Mouse (Mus musculus): ENCODE results near the gene Cnih2. TPM values are rescaled to one million over a fixed set of nuclear protein-coding genes. Genes with fewer than 3 reads are reported as not detected.

Cnih2 gene
- total and polyA plus RNA-seq, 2 experiments from 2014 or later: 397 to 573 TPM

DNA sequence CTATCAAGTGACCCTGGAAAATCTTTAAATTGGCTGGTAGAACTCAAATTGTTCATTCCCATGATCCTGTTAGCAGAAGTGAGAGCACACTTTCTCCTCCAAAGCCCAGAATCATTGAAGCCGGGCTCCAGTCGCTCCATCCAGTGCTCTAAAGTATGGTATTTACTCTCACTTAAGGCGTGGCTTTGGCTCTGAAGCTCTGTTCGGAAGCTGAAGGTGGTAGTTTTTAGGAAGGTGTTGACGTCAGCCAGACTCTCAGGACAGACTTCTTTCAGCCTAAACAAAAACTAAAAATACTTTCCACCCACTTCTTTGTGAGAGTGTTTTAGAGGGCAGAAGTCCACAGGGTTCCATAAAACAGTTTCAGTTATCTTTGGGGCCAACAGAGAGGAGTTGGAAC lies 24.8 kb downstream of the Cnih2 start:
- no peak for ATAC-seq
- no peak overlapping the region for H3K4me3 ChIP-seq (ENCODE audit: low read length)
- H3K4me2 ChIP-seq (ENCODE audit: low read depth, low read length): no peak overlapping the region
- WGBS: 45% methylated on average over 5 of the region's 5 CpGs
- no peak overlapping the region for H3K9ac ChIP-seq (replicated peaks; ENCODE audit: low read length)
- TF ChIP-seq CTCF (IDR thresholded peaks at IDR 0.05; ENCODE audit: low read depth): no peak
- peaks cover 3% of the 10 kb centered on the region; the same call in 1 of the 2 replicates for H3K4me1 ChIP-seq (ENCODE audit: insufficient read depth, low read length)
- H3K27me3 ChIP-seq (ENCODE audit: insufficient read depth, low read length): no peaks in the 10 kb centered on the region
- H3K9me3 ChIP-seq (ENCODE audit: low read length): no peaks in the 10 kb centered on the region
- no peaks in the 10 kb centered on the region for H3K36me3 ChIP-seq (ENCODE audit: insufficient read depth, low read length)
- no peak overlapping the region for H3K27ac ChIP-seq
- DNase-seq (ENCODE audit: low spot score): no peak

GRCm38 (mm10) chr19:5073028-5073427 lies 25.3 kb downstream of the Cnih2 start:
- H3K4me2 ChIP-seq (ENCODE audit: low read depth, low read length): peak overlapping the region; percentile 80
- no peaks in the 10 kb centered on the region for H3K9me3 ChIP-seq (ENCODE audit: low read length)
- H3K36me3 ChIP-seq (ENCODE audit: insufficient read depth, low read length): no peaks in the 10 kb centered on the region
- peaks cover 7% of the 10 kb centered on the region; the same call in 1 of the 2 replicates for H3K4me1 ChIP-seq (ENCODE audit: insufficient read depth, low read length)
- no peaks in the 10 kb centered on the region for H3K27me3 ChIP-seq (ENCODE audit: insufficient read depth, low read length)
- peak; percentile 68 for TF ChIP-seq CTCF (IDR thresholded peaks at IDR 0.05; ENCODE audit: low read depth)
- ATAC-seq (no peak), DNase-seq (ENCODE audit: low spot score) (peak; percentile 81)
- H3K27ac ChIP-seq: no peak overlapping the region
- 0 out of 2 replicates have a peak overlapping the region, but pooled peaks have one; percentile 9 for H3K4me3 ChIP-seq (ENCODE audit: low read length)
- WGBS: 2% methylated on average over 15 of the region's 15 CpGs
- H3K9ac ChIP-seq (replicated peaks; ENCODE audit: low read length): no peak overlapping the region

- Histone ChIP-seq H3K27me3 (ENCODE audit: insufficient read depth, low read length) (no peaks in the 10 kb centered on the region), H3K9me3 (ENCODE audit: low read length) (no peaks in the 10 kb centered on the region), H3K36me3 (ENCODE audit: insufficient read depth, low read length) (no peaks in the 10 kb centered on the region), H3K27ac (no peak overlapping the region), H3K4me1 (ENCODE audit: insufficient read depth, low read length) (peaks cover 9% of the 10 kb centered on the region; the same call in 1 of the 2 replicates), H3K4me3 (ENCODE audit: low read length) (peak overlapping the region; percentile 41), H3K9ac (replicated peaks; ENCODE audit: low read length) (peak overlapping the region; percentile 40), H3K4me2 (ENCODE audit: low read depth, low read length) (peak overlapping the region; percentile 80)
- TF ChIP-seq CTCF (IDR thresholded peaks at IDR 0.05; ENCODE audit: low read depth): no peak
- peak; percentile 34 for DNase-seq (ENCODE audit: low spot score)
- peak; percentile 11; the same call in 1 of the 2 replicates for ATAC-seq
- WGBS: 3% methylated on average over 20 of the region's 20 CpGs
These were observed 25.8 kb downstream of the Cnih2 start for GRCm38 (mm10) chr19:5072389-5073019.

DNA sequence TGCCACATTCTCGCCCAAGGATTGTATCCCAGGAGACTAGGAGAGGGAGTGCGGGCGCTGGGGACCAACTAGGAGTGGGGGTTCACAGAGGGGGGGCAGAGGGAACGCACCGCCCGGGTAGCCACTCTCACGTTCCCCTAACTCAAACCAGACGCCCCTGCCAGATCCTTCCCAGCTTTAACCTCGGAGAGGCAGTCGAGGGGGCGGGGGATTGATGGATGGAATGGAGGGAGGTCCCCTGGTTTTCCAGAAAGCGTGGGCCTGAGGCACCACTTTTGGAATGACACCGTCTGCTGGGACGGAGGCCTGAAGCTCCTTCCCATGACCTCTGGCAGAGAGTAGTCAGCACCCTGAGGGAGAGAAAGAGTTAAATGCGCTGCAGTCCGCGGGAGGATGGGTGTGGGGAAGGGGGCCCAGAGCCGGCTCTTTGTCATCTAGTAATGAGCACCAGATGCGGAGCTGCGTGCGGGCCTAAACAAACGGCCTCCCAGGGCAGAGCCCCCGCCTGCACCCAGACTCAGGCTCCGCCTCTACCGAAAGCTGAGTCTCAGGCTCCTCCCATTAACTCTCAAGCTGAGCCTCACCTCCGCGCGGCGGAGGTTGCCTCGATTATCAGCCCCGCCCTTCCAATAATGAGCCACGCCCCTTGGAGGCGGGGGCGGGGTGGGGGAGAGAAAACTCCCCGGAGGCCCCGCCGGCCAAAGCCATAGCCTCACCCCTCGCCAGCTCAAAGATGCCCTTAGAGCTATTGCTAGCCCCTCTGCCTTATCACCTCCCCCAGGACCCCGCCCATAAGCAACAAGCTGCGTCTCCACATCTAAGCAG lies 26.6 kb downstream of the Cnih2 start:
- H3K27me3 ChIP-seq (ENCODE audit: insufficient read depth, low read length): no peaks in the 10 kb centered on the region
- H3K9ac ChIP-seq (replicated peaks; ENCODE audit: low read length): peak overlapping the region; percentile 40
- H3K27ac ChIP-seq: 0 out of 2 replicates have a peak overlapping the region, but pooled peaks have one; percentile 4
- peak overlapping the region; percentile 80 for H3K4me2 ChIP-seq (ENCODE audit: low read depth, low read length)
- peaks cover 9% of the 10 kb centered on the region; the same call in 1 of the 2 replicates for H3K4me1 ChIP-seq (ENCODE audit: insufficient read depth, low read length)
- TF ChIP-seq CTCF (IDR thresholded peaks at IDR 0.05; ENCODE audit: low read depth): no peak
- H3K4me3 ChIP-seq (ENCODE audit: low read length): peak overlapping the region; percentile 41
- ATAC-seq (peak; percentile 64), DNase-seq (ENCODE audit: low spot score) (peak; percentile 79)
- no peaks in the 10 kb centered on the region for H3K9me3 ChIP-seq (ENCODE audit: low read length)
- WGBS: under 1% methylated on average over 40 of the region's 40 CpGs
- no peaks in the 10 kb centered on the region for H3K36me3 ChIP-seq (ENCODE audit: insufficient read depth, low read length)

DNA sequence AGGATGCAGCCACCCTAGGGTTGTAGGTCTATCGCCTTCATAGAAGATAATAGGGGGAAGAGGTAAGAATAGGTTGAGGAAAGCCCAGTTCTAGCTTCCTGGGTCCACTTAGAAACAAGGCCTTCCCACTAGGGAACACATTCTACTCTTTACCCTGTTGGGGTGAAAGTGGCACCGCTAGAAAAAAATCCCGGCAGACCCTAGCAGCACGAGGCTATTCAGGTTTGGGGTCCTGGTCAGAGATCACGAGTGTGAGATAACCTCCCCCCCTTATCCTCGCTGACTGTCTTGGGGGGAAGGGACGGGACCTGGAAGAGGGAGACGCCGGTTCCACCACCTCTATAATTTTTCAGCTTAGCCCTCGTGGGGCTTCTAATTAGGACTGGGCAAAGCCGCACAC lies 27.2 kb downstream of the Cnih2 start:
- Histone ChIP-seq H3K4me1 (ENCODE audit: insufficient read depth, low read length) (peaks cover 9% of the 10 kb centered on the region; the same call in 1 of the 2 replicates), H3K9me3 (ENCODE audit: low read length) (no peaks in the 10 kb centered on the region), H3K4me3 (ENCODE audit: low read length) (peak overlapping the region; percentile 41), H3K9ac (replicated peaks; ENCODE audit: low read length) (peak overlapping the region; percentile 40; the same call in 1 of the 2 replicates), H3K27ac (no peak overlapping the region), H3K36me3 (ENCODE audit: insufficient read depth, low read length) (no peaks in the 10 kb centered on the region), H3K4me2 (ENCODE audit: low read depth, low read length) (peak overlapping the region; percentile 80), H3K27me3 (ENCODE audit: insufficient read depth, low read length) (no peaks in the 10 kb centered on the region)
- no peak for TF ChIP-seq CTCF (IDR thresholded peaks at IDR 0.05; ENCODE audit: low read depth)
- WGBS: 15% methylated on average over 11 of the region's 11 CpGs
- ATAC-seq: no peak
- DNase-seq (ENCODE audit: low spot score): no peak

DNA sequence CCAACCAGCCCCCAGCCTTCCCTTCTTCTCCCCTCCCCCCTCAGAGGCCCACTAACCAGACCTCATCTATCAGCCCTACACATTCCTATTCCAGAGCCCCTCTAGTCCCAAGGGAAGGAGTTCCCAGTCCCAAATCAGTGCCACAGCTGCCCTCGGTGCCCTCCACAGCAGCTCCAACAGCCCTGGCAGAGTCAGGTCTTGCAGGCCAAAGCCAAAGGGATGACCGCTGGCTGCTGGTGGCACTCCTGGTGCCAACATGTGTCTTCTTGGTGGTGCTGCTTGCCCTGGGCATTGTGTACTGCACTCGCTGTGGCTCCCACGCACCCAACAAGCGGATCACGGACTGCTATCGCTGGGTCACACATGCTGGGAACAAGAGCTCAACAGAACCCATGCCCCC lies 28.3 kb downstream of the Cnih2 start:
- H3K27me3 ChIP-seq (ENCODE audit: insufficient read depth, low read length): no peaks in the 10 kb centered on the region

More for the DNA sequence above, 28.3 kb downstream of the Cnih2 start:
- WGBS: 81% methylated on average over 7 of the region's 7 CpGs
- H3K4me1 ChIP-seq (ENCODE audit: insufficient read depth, low read length): peaks cover 9% of the 10 kb centered on the region; the same call in 1 of the 2 replicates
- H3K9me3 ChIP-seq (ENCODE audit: low read length): no peaks in the 10 kb centered on the region
- H3K27ac ChIP-seq: no peak overlapping the region
- no peak for TF ChIP-seq CTCF (IDR thresholded peaks at IDR 0.05; ENCODE audit: low read depth)
- H3K36me3 ChIP-seq (ENCODE audit: insufficient read depth, low read length): no peaks in the 10 kb centered on the region
- DNase-seq (ENCODE audit: low spot score) (no peak), ATAC-seq (no peak)
- no peak overlapping the region for H3K4me3 ChIP-seq (ENCODE audit: low read length)
- H3K9ac ChIP-seq (replicated peaks; ENCODE audit: low read length): no peak overlapping the region
- peak overlapping the region; percentile 23; the same call in 1 of the 2 replicates for H3K4me2 ChIP-seq (ENCODE audit: low read depth, low read length)
